Comparison of ENCODE assay signal across 10 mouse cellular contexts in genomic region chr17:46444839-46445579, GRCm38 (mm10). TPM values are rescaled to one million over a fixed set of nuclear protein-coding genes. Genes with fewer than 3 reads are reported as not detected.
DNase-seq lines count a peak whose midpoint lies in the region; ATAC-seq and TF ChIP-seq lines count a peak whose summit lies in the region.
"Had no signal": no experiment of that assay in that cellular context is flagged by ENCODE, and none has a peak within 500 bp of the region (broad histone marks: within the 10 kb centered on the region; RNA-seq: fewer than 3 reads in every experiment).

No protein-coding gene starts in this region.

- H3K4me2 ChIP-seq in kidney, embryonic 14.5 days (replicated peaks; ENCODE audit: low read depth, low read length), result peak overlapping the region; percentile 70
- peak overlapping the region; percentile 78 for H3K4me2 ChIP-seq in embryonic facial prominence, embryonic 12.5 days (replicated peaks)
- peak overlapping the region; percentile 30; the same call in 1 of the 2 replicates for H3K4me2 ChIP-seq in hindbrain, embryonic 15.5 days
- peak overlapping the region; percentile 27; the same call in 1 of the 2 replicates for H3K4me2 ChIP-seq in midbrain, embryonic 15.5 days

- H3K9me3 ChIP-seq in kidney, embryonic 14.5 days (ENCODE audit: control insufficient read depth, low read length), result no peaks in the 10 kb centered on the region
- no peaks in the 10 kb centered on the region for H3K9me3 ChIP-seq in embryonic facial prominence, embryonic 12.5 days
- H3K9me3 ChIP-seq in hindbrain, embryonic 15.5 days, result no peaks in the 10 kb centered on the region
- no peaks in the 10 kb centered on the region for H3K9me3 ChIP-seq in midbrain, embryonic 15.5 days

- peak overlapping the region; percentile 34 for H3K9ac ChIP-seq in kidney, embryonic 14.5 days (ENCODE audit: low read depth, low read length)
- peak overlapping the region; percentile 58 for H3K9ac ChIP-seq in embryonic facial prominence, embryonic 12.5 days
- H3K9ac ChIP-seq in hindbrain, embryonic 15.5 days, result no peak overlapping the region
- H3K9ac ChIP-seq in midbrain, embryonic 15.5 days, result no peak overlapping the region

- no peak for TF ChIP-seq POLR2A in kidney, adult 2 months (IDR thresholded peaks at IDR 0.05; ENCODE audit: low read depth, low read length)

- WGBS in kidney, embryonic 14.5 days, result 1% methylated on average over 45 of the region's 50 CpGs
- WGBS in kidney, adult 2 months, result 8% methylated on average over 50 of the region's 50 CpGs
- WGBS in embryonic facial prominence, embryonic 12.5 days, result under 1% methylated on average over 49 of the region's 50 CpGs
- WGBS in hindbrain, embryonic 15.5 days, result 8% methylated on average over 50 of the region's 50 CpGs
- 8% methylated on average over 49 of the region's 50 CpGs for WGBS in midbrain, embryonic 15.5 days

- no peak for DNase-seq in kidney, adult 2 months
- DNase-seq in frontal cortex, adult 2 months (ENCODE audit: extremely low spot score in 1 of 2, low spot score in 1 of 2), result no peak
- DNase-seq in thymus, postnatal 4 days, result no peak
- DNase-seq: adrenal gland, postnatal 36 days; cerebellum, postnatal 36 days; gastrocnemius, postnatal 10 days had no signal

- no peak for TF ChIP-seq CTCF in kidney, adult 2 months (conservative IDR thresholded peaks at IDR 0.05; ENCODE audit: insufficient read depth, insufficient read length, low read depth, low read length)

- peaks cover 5% of the 10 kb centered on the region; the same call in 1 of the 2 replicates for H3K4me1 ChIP-seq in kidney, embryonic 14.5 days (ENCODE audit: control insufficient read depth, insufficient read depth, low read length)
- H3K4me1 ChIP-seq in kidney, adult 2 months (ENCODE audit: control insufficient read depth, insufficient read depth, low read length), result no peaks in the 10 kb centered on the region
- peaks cover 24% of the 10 kb centered on the region for H3K4me1 ChIP-seq in embryonic facial prominence, embryonic 12.5 days
- no peaks in the 10 kb centered on the region for H3K4me1 ChIP-seq in hindbrain, embryonic 15.5 days (replicated peaks)
- peaks cover 8% of the 10 kb centered on the region; the same call in 1 of the 2 replicates for H3K4me1 ChIP-seq in midbrain, embryonic 15.5 days

- peaks cover 49% of the 10 kb centered on the region for H3K27me3 ChIP-seq in kidney, embryonic 14.5 days (ENCODE audit: control insufficient read depth, insufficient read depth, low read length)
- H3K27me3 ChIP-seq in kidney, adult 2 months (replicated peaks; ENCODE audit: control insufficient read depth, insufficient read depth, low read length), result no peaks in the 10 kb centered on the region
- H3K27me3 ChIP-seq in embryonic facial prominence, embryonic 12.5 days, result peaks cover 61% of the 10 kb centered on the region
- H3K27me3 ChIP-seq in hindbrain, embryonic 15.5 days, result peaks cover 44% of the 10 kb centered on the region
- peaks cover 32% of the 10 kb centered on the region for H3K27me3 ChIP-seq in midbrain, embryonic 15.5 days (replicated peaks)

- H3K27ac ChIP-seq in kidney, embryonic 14.5 days (ENCODE audit: low read depth, low read length), result no peak overlapping the region
- no peak overlapping the region for H3K27ac ChIP-seq in kidney, adult 2 months (ENCODE audit: insufficient read depth, low read depth, low read length)
- H3K27ac ChIP-seq in embryonic facial prominence, embryonic 12.5 days, result no peak overlapping the region
- H3K27ac ChIP-seq in hindbrain, embryonic 15.5 days (replicated peaks), result no peak overlapping the region
- H3K27ac ChIP-seq in midbrain, embryonic 15.5 days, result no peak overlapping the region

- H3K36me3 ChIP-seq in kidney, embryonic 14.5 days (ENCODE audit: control insufficient read depth, insufficient read depth, low read length), result no peaks in the 10 kb centered on the region
- no peaks in the 10 kb centered on the region for H3K36me3 ChIP-seq in kidney, adult 2 months (ENCODE audit: control insufficient read depth, insufficient read depth, low read length)
- no peaks in the 10 kb centered on the region for H3K36me3 ChIP-seq in embryonic facial prominence, embryonic 12.5 days
- H3K36me3 ChIP-seq in hindbrain, embryonic 15.5 days, result no peaks in the 10 kb centered on the region
- no peaks in the 10 kb centered on the region for H3K36me3 ChIP-seq in midbrain, embryonic 15.5 days (replicated peaks)

- ATAC-seq in kidney, embryonic 14.5 days (ENCODE audit: low FRiP score, low TSS enrichment), result peak; percentile 43; the same call in 1 of the 2 replicates
- no peak for ATAC-seq in embryonic facial prominence, embryonic 12.5 days (ENCODE audit: insufficient number of reproducible peaks, insufficient read depth, low FRiP score, low TSS enrichment)
- ATAC-seq in hindbrain, embryonic 15.5 days (ENCODE audit: low FRiP score, low read depth), result no peak
- no peak for ATAC-seq in midbrain, embryonic 15.5 days (replicated peaks)

- peak overlapping the region; percentile 38 for H3K4me3 ChIP-seq in kidney, embryonic 14.5 days (ENCODE audit: low read length)
- H3K4me3 ChIP-seq in kidney, adult 2 months (ENCODE audit: insufficient read depth, low read depth, low read length), result no peak overlapping the region
- peak overlapping the region; percentile 39 for H3K4me3 ChIP-seq in embryonic facial prominence, embryonic 12.5 days
- no peak overlapping the region for H3K4me3 ChIP-seq in hindbrain, embryonic 15.5 days
- H3K4me3 ChIP-seq in midbrain, embryonic 15.5 days, result no peak overlapping the region

RNA-seq across cellular contexts. Expression of gene Slc22a7, which starts 6.8 kb away (rescaled TPM):
- not detected in 2 replicates for polyA plus RNA-seq in kidney, embryonic 14.5 days (2014; fragmentation: Nextera tagmentation; extraction: Ambion mirVana)
- 164 and 283 TPM in 2 replicates for polyA plus RNA-seq in kidney, adult 2 months (2012; rRNA removed)
- polyA plus RNA-seq in embryonic facial prominence, embryonic 12.5 days (2016; fragmentation: Nextera tagmentation; extraction: Ambion mirVana), result not detected in 2 replicates
- polyA plus RNA-seq in hindbrain, embryonic 15.5 days (2015; fragmentation: Nextera tagmentation; extraction: Ambion mirVana), result 0.10 TPM in 1 of 2 replicates, not detected in the other
- polyA plus RNA-seq in midbrain, embryonic 15.5 days (2015; fragmentation: Nextera tagmentation; extraction: Ambion mirVana), result not detected in 2 replicates
- polyA plus RNA-seq in frontal cortex, adult 2 months (2012; rRNA removed), result 0.15 and 0.18 TPM in 2 replicates

RNA-seq across cellular contexts. Expression of gene Crip3, which starts 16.3 kb away (rescaled TPM):
- 0.38 and 0.60 TPM in 2 replicates for polyA plus RNA-seq in kidney, embryonic 14.5 days (2014; fragmentation: Nextera tagmentation; extraction: Ambion mirVana)
- 2.9 and 3.7 TPM in 2 replicates for polyA plus RNA-seq in kidney, adult 2 months (2012; rRNA removed)
- 1.0 and 1.2 TPM in 2 replicates for polyA plus RNA-seq in embryonic facial prominence, embryonic 12.5 days (2016; fragmentation: Nextera tagmentation; extraction: Ambion mirVana)
- 2.8 and 3.0 TPM in 2 replicates for polyA plus RNA-seq in hindbrain, embryonic 15.5 days (2015; fragmentation: Nextera tagmentation; extraction: Ambion mirVana)
- 2.0 and 3.0 TPM in 2 replicates for polyA plus RNA-seq in midbrain, embryonic 15.5 days (2015; fragmentation: Nextera tagmentation; extraction: Ambion mirVana)
- 9.1 and 13.8 TPM in 2 replicates for polyA plus RNA-seq in frontal cortex, adult 2 months (2012; rRNA removed)

RNA-seq across cellular contexts. Expression of gene Ttbk1, which starts 42.5 kb away (rescaled TPM):
- polyA plus RNA-seq in kidney, embryonic 14.5 days (2014; fragmentation: Nextera tagmentation; extraction: Ambion mirVana), result 0.04 and 0.11 TPM in 2 replicates
- 1.4 and 1.6 TPM in 2 replicates for polyA plus RNA-seq in kidney, adult 2 months (2012; rRNA removed)
- polyA plus RNA-seq in embryonic facial prominence, embryonic 12.5 days (2016; fragmentation: Nextera tagmentation; extraction: Ambion mirVana), result 0.88 and 1.3 TPM in 2 replicates
- polyA plus RNA-seq in hindbrain, embryonic 15.5 days (2015; fragmentation: Nextera tagmentation; extraction: Ambion mirVana), result 8.6 and 8.9 TPM in 2 replicates
- polyA plus RNA-seq in midbrain, embryonic 15.5 days (2015; fragmentation: Nextera tagmentation; extraction: Ambion mirVana), result 8.7 and 9.0 TPM in 2 replicates
- 46.3 and 50.1 TPM in 2 replicates for polyA plus RNA-seq in frontal cortex, adult 2 months (2012; rRNA removed)

RNA-seq across cellular contexts. Expression of gene Dnph1, which starts 51.5 kb away (rescaled TPM):
- 67.9 and 71.2 TPM in 2 replicates for polyA plus RNA-seq in kidney, embryonic 14.5 days (2014; fragmentation: Nextera tagmentation; extraction: Ambion mirVana)
- 20.7 and 22.8 TPM in 2 replicates for polyA plus RNA-seq in kidney, adult 2 months (2012; rRNA removed)
- polyA plus RNA-seq in embryonic facial prominence, embryonic 12.5 days (2016; fragmentation: Nextera tagmentation; extraction: Ambion mirVana), result 58.2 and 63.4 TPM in 2 replicates
- polyA plus RNA-seq in hindbrain, embryonic 15.5 days (2015; fragmentation: Nextera tagmentation; extraction: Ambion mirVana), result 21.8 and 22.4 TPM in 2 replicates
- polyA plus RNA-seq in midbrain, embryonic 15.5 days (2015; fragmentation: Nextera tagmentation; extraction: Ambion mirVana), result 14.5 and 17.3 TPM in 2 replicates
- polyA plus RNA-seq in frontal cortex, adult 2 months (2012; rRNA removed), result 4.0 and 4.8 TPM in 2 replicates

Comparison
In these comparisons a context has a peak if more than half of its experiments do, and no peak if none do; other contexts are left out.
1. H3K4me3 ChIP-seq: peak in kidney, embryonic 14.5 days (single experiment) and embryonic facial prominence, embryonic 12.5 days (single experiment); none in kidney, adult 2 months (single experiment), hindbrain, embryonic 15.5 days (single experiment) and midbrain, embryonic 15.5 days (single experiment).
2. RNA of gene Slc22a7, which starts 6.8 kb away (polyA plus RNA-seq): 164 to 283 TPM in kidney, adult 2 months; 0.15 to 0.18 TPM in frontal cortex, adult 2 months, not detected in kidney, embryonic 14.5 days, 0.10 TPM in hindbrain, embryonic 15.5 days, not detected in embryonic facial prominence, embryonic 12.5 days and not detected in midbrain, embryonic 15.5 days; every median in the first group is over 100 times any median in the second.
3. H3K4me2 ChIP-seq: peak in every context shown above with its lines; median percentile 78 in embryonic facial prominence, embryonic 12.5 days; 70 in kidney, embryonic 14.5 days; 30 in hindbrain, embryonic 15.5 days; 27 in midbrain, embryonic 15.5 days.
4. H3K9ac ChIP-seq: peak in kidney, embryonic 14.5 days (single experiment) and embryonic facial prominence, embryonic 12.5 days (single experiment); none in hindbrain, embryonic 15.5 days (single experiment) and midbrain, embryonic 15.5 days (single experiment).